Mouse (Mus musculus) embryonic facial prominence, embryonic 12.5 days (tissue): Measurements from ENCODE around the gene Stk16. TPM values are rescaled to one million over a fixed set of nuclear protein-coding genes. Genes with fewer than 3 reads are reported as not detected.
"Not testable (repeated sequence)": the region's sequence is repeated elsewhere in the genome, so short reads cannot be mapped to it uniquely, and the experiment has no call there.

Experiments used
- ATAC-seq: fragments of 200-750 bp; cut with Nextera tagmentation; 2 replicates; pipeline ENCODE4 v1.8.0; 2017; ENCODE audit not compliant: insufficient number of reproducible peaks, insufficient read depth, low FRiP score, low TSS enrichment
- H3K27ac ChIP-seq: fragments of 300-500 bp; sonication (generic); 2 replicates; pipeline ENCODE4 v1.5.1; 2016; ENCODE audit warnings: mild to moderate bottlenecking
- H3K27me3 ChIP-seq: fragments of 300-500 bp; sonication (generic); 2 replicates; pipeline ENCODE4 v1.6.1; 2016; ENCODE audit warnings: mild to moderate bottlenecking, moderate library complexity
- H3K36me3 ChIP-seq: fragments of 300-500 bp; sonication (generic); 2 replicates; pipeline ENCODE4 v1.6.1; 2016; ENCODE audit warnings: mild to moderate bottlenecking
- H3K4me1 ChIP-seq: fragments of 300-500 bp; sonication (generic); 2 replicates; pipeline ENCODE4 v1.6.1; 2016
- H3K4me2 ChIP-seq: fragments of 300-500 bp; sonication (generic); replicated peaks from 2 replicates; pipeline ENCODE4 v1.6.1; 2016; ENCODE audit warnings: mild to moderate bottlenecking, moderate library complexity
- H3K4me3 ChIP-seq: fragments of 300-500 bp; sonication (generic); 2 replicates; pipeline ENCODE4 v1.5.1; 2016; ENCODE audit warnings: mild to moderate bottlenecking
- H3K9ac ChIP-seq: fragments of 300-500 bp; sonication (generic); 2 replicates; pipeline ENCODE4 v1.6.1; 2016; ENCODE audit warnings: mild to moderate bottlenecking, moderate library complexity
- H3K9me3 ChIP-seq: fragments of 300-500 bp; sonication (generic); 2 replicates; pipeline ENCODE4 v1.6.1; 2016; ENCODE audit warnings: mild to moderate bottlenecking, moderate library complexity
- WGBS: fragments of 180-500 bp; shearing (Covaris S2); methylation state at CpG from one replicate; pipeline ENCODE4 v1.1.7; 2016; 5-methylcytosine and 5-hydroxymethylcytosine counted together
- polyA plus RNA-seq: library from polyadenylated mRNA; unstranded; fragments of >200 nt; fragmentation: Nextera tagmentation; extraction: Ambion mirVana; gene quantifications from 2 replicates; pipeline ENCODE4 v1.2.1, GENCODE M21; 2016

The Stk16 gene
- polyA plus RNA-seq, 1 experiment from 2014 or later: 132 TPM

GRCm38 (mm10) chr1:75226138-75226537 is 15.5 kb downstream of the Stk16 start:
- H3K27ac ChIP-seq: no peak overlapping the region
- no peak overlapping the region for H3K9ac ChIP-seq
- no peaks in the 10 kb centered on the region for H3K4me1 ChIP-seq
- H3K9me3 ChIP-seq: no peaks in the 10 kb centered on the region
- WGBS: 62% methylated on average over 2 of the region's 2 CpGs
- no peak overlapping the region for H3K4me3 ChIP-seq
- peaks cover 14% of the 10 kb centered on the region for H3K27me3 ChIP-seq
- ATAC-seq: no peak
- H3K36me3 ChIP-seq: no peaks in the 10 kb centered on the region
- no peak overlapping the region for H3K4me2 ChIP-seq

DNA sequence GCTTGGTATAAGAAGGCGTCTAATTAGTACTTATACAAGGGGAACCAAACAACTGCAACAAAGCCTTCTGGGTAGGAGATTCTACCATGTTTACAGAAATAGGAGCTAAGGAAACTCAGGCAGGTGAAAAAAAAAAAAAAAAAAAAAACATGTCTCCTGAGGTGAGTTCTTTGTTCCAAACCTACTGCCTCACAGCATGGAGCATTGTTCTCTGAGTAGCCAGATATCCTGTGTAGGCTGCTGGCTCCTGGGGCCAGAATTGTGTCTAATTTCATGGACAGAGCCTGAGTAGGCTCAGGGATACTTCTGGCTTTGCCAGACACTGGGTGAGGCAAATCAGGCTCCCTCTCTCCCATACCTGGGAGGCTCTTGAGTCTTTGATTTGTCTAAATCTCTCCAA is 17.0 kb downstream of the Stk16 start:
- H3K36me3 ChIP-seq: no peaks in the 10 kb centered on the region
- ATAC-seq: no peak
- WGBS: 79% methylated on average over 1 of the region's 1 CpGs

DNA sequence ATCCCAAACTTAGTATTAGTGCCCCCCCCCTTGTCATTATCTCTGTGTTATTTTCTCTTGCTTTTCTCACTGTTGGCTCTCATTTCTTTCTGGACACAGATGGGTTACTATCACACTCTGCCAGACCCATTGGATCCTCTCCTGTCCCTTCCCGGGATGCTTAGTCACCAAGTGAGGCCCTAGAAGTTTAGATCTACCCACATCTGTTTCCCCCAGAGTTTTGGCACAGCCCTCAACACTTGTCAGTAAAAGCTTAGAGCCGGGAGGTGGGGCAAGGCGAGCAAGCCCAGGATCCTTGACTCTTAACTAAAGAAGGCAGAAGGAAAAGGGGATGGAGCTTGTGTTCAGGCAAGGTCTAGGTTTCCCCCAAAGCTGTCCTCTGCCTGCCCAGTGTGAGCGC is 18.5 kb downstream of the Stk16 start:
- 71% methylated on average over 4 of the region's 4 CpGs for WGBS
- Histone ChIP-seq H3K36me3 (no peaks in the 10 kb centered on the region), H3K4me1 (no peaks in the 10 kb centered on the region), H3K4me2 (no peak overlapping the region), H3K27ac (no peak overlapping the region), H3K9me3 (no peaks in the 10 kb centered on the region), H3K9ac (no peak overlapping the region), H3K4me3 (no peak overlapping the region), H3K27me3 (0 out of 2 replicates have a peak, but pooled peaks cover 2% of the 10 kb centered on the region)
- ATAC-seq: no peak

More for the DNA sequence above, 17.0 kb downstream of the Stk16 start:
- Histone ChIP-seq H3K4me2 (no peak overlapping the region), H3K27me3 (0 out of 2 replicates have a peak, but pooled peaks cover 2% of the 10 kb centered on the region), H3K27ac (no peak overlapping the region), H3K9me3 (no peaks in the 10 kb centered on the region), H3K4me3 (no peak overlapping the region), H3K4me1 (no peaks in the 10 kb centered on the region), H3K9ac (no peak overlapping the region)

DNA sequence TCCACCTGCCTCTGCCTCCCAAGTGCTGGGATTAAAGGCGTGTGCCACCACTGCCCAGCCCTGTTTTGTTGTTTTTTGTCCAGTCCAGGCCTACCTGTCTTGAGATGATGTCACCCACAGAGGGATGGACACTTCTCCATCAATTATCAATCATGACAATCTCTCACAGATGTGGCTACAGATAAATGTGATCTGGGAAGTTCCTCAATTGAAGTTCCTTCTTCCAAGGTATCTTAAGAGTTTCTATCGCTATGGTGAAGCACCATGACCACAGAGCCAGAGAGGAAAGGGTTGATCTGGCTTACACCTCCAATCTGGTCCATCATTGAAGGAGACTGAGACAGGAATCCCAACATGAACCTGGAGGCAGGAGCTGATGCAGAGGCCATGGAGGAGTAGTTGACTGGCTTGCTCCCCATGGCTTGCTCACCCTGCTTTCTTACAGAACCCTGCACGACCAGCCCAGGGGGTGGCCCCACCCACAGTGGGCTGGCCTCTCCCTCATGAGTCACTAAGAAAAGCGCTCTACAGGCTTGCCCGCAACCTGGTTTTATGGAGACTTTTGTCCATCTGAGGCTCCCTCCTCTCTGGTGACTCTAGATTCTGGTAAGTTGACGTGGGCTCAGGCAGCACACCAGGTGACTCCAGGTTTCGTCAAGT is 19.8 kb downstream of the Stk16 start:
- Histone ChIP-seq H3K4me3 (no peak overlapping the region), H3K4me2 (no peak overlapping the region), H3K27me3 (0 out of 2 replicates have a peak, but pooled peaks cover 2% of the 10 kb centered on the region), H3K27ac (no peak overlapping the region), H3K9me3 (no peaks in the 10 kb centered on the region), H3K36me3 (no peaks in the 10 kb centered on the region), H3K4me1 (no peaks in the 10 kb centered on the region), H3K9ac (no peak overlapping the region)
- ATAC-seq: no peak
- WGBS: 72% methylated on average over 7 of the region's 7 CpGs

- Histone ChIP-seq H3K4me1 (peaks cover 4% of the 10 kb centered on the region; the same call in 1 of the 2 replicates), H3K27ac (no peak overlapping the region), H3K27me3 (0 out of 2 replicates have a peak, but pooled peaks cover 2% of the 10 kb centered on the region), H3K9ac (no peak overlapping the region), H3K4me3 (no peak overlapping the region), H3K9me3 (no peaks in the 10 kb centered on the region), H3K36me3 (no peaks in the 10 kb centered on the region), H3K4me2 (no peak overlapping the region)
- no peak for ATAC-seq
- 78% methylated on average over 4 of the region's 4 CpGs for WGBS
These were observed 20.6 kb downstream of the Stk16 start for GRCm38 (mm10) chr1:75231224-75231623.

- 0 out of 2 replicates have a peak, but pooled peaks cover under 1% of the 10 kb centered on the region for H3K27me3 ChIP-seq
- H3K9ac ChIP-seq: no peak within 1 kb of the TSS
- no peaks in the 10 kb centered on the region for H3K9me3 ChIP-seq
- 64% methylated on average over 5 of the region's 5 CpGs for WGBS
- H3K36me3 ChIP-seq: no peaks in the 10 kb centered on the region
- no peak within 1 kb of the TSS for H3K4me3 ChIP-seq
- H3K27ac ChIP-seq: no peak within 1 kb of the TSS
- H3K4me2 ChIP-seq: no peak within 1 kb of the TSS
- H3K4me1 ChIP-seq: peaks cover 4% of the 10 kb centered on the region; the same call in 1 of the 2 replicates
- no peak for ATAC-seq
These were observed 21.1 kb downstream of the Stk16 start, which contains the start of gene A630095N17Rik for GRCm38 (mm10) chr1:75231664-75232152. A630095N17Rik (minus strand) TSS chr1:75232102.

GRCm38 (mm10) chr1:75232489-75232888 is 21.9 kb downstream of the Stk16 start:
- WGBS: 60% methylated on average over 4 of the region's 4 CpGs
- ATAC-seq, H3K27ac ChIP-seq, H3K9ac ChIP-seq, H3K36me3 ChIP-seq, H3K9me3 ChIP-seq, H3K27me3 ChIP-seq, H3K4me1 ChIP-seq, H3K4me3 ChIP-seq, H3K4me2 ChIP-seq: not testable (repeated sequence)

- ATAC-seq: no peak
- no peak overlapping the region for H3K27ac ChIP-seq
- no peaks in the 10 kb centered on the region for H3K9me3 ChIP-seq
- H3K36me3 ChIP-seq: 0 out of 2 replicates have a peak, but pooled peaks cover 1% of the 10 kb centered on the region
- H3K4me1 ChIP-seq: peaks cover 10% of the 10 kb centered on the region; the same call in 1 of the 2 replicates
- under 1% methylated on average over 8 of the region's 8 CpGs for WGBS
- no peak overlapping the region for H3K4me3 ChIP-seq
- H3K9ac ChIP-seq: no peak overlapping the region
- no peaks in the 10 kb centered on the region for H3K27me3 ChIP-seq
- H3K4me2 ChIP-seq: no peak overlapping the region
These were observed 24.0 kb downstream of the Stk16 start for GRCm38 (mm10) chr1:75234606-75235005.

DNA sequence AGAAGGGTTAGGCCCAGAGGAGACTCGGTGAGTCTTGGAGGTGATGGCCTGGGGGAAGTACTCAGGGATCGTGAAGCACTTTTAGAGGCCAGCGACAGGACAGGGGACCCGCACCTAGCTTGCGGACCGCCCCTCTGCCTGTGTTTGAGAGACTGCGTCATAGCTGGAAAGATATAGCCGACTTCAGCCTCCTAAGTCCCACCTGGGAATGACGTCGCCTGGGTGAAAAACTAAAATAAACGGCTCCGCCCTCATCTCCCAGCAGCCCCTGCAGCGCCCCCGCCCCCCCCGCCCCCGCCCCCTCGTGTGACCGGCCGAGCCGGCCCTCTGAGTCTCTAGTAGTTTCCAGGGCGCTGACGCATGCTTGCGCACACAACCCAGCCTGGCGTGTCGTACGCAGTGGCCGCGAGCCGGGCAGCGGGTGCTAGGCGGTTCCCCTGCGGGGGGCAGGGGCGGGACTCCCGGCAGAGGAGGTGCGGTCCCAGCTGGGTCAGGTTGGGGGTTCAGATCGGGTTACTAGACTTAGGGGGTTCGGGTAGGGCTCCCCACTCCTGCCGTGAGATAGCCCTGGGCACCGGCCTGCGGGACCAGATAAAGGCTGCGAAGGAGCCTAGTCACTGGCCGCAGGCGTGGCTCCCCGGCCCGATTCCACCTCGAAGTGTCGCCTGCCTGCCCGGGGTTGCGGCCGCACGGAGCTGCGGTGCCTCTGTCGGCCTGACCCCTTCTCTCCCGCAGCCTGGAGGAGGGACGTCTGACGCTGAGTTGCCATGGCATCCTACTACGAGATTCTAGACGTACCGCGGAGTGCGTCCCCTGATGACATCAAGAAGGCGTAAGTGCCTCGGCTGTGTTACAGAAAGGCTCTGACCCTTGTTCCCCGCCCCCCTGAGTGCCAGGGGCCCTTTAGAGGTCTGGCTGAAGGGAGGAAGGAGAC is 25.7 kb downstream of the Stk16 start, which contains the start of gene Dnajb2:
Gene Dnajb2, plus strand, starts transcription at position 290 of the 934 bp plus-strand sequence.
- Histone ChIP-seq H3K4me1 (peaks cover 10% of the 10 kb centered on the region; the same call in 1 of the 2 replicates), H3K4me3 (peak within 1 kb of the TSS; percentile 69), H3K27ac (peak within 1 kb of the TSS; percentile 79), H3K4me2 (peak within 1 kb of the TSS; percentile 90), H3K27me3 (no peaks in the 10 kb centered on the region), H3K9ac (peak within 1 kb of the TSS; percentile 75), H3K9me3 (no peaks in the 10 kb centered on the region), H3K36me3 (peaks cover 14% of the 10 kb centered on the region; the same call in 1 of the 2 replicates)
- under 1% methylated on average over 64 of the region's 64 CpGs for WGBS
- ATAC-seq: peak; percentile 87

- no peaks in the 10 kb centered on the region for H3K27me3 ChIP-seq
These were observed 29.0 kb downstream of the Stk16 start for GRCm38 (mm10) chr1:75239591-75239990.

GRCm38 (mm10) chr1:75243411-75243810 is 32.8 kb downstream of the Stk16 start:
- no peak overlapping the region for H3K4me2 ChIP-seq
- ATAC-seq: no peak
- H3K4me1 ChIP-seq: peaks cover 9% of the 10 kb centered on the region; the same call in 1 of the 2 replicates
- peaks cover 31% of the 10 kb centered on the region; the same call in 1 of the 2 replicates for H3K36me3 ChIP-seq
- no peaks in the 10 kb centered on the region for H3K9me3 ChIP-seq
- H3K27ac ChIP-seq: no peak overlapping the region
- no peak overlapping the region; the same call in 1 of the 2 replicates for H3K9ac ChIP-seq
- no peaks in the 10 kb centered on the region for H3K27me3 ChIP-seq
- 90% methylated on average over 14 of the region's 14 CpGs for WGBS
- no peak overlapping the region for H3K4me3 ChIP-seq

More at GRCm38 (mm10) chr1:75239591-75239990, 29.0 kb downstream of the Stk16 start:
- H3K9ac ChIP-seq: no peak overlapping the region
- ATAC-seq: no peak
- peaks cover 31% of the 10 kb centered on the region; the same call in 1 of the 2 replicates for H3K36me3 ChIP-seq
- H3K9me3 ChIP-seq: no peaks in the 10 kb centered on the region
- no peak overlapping the region for H3K4me3 ChIP-seq
- WGBS: 87% methylated on average over 10 of the region's 10 CpGs
- no peak overlapping the region for H3K4me2 ChIP-seq
- peaks cover 10% of the 10 kb centered on the region; the same call in 1 of the 2 replicates for H3K4me1 ChIP-seq
- H3K27ac ChIP-seq: no peak overlapping the region
